Mouse (Mus musculus): ENCODE measurements at regions not wholly inside any gene's neighbourhood (a gene's known extent, or its start where the extent isn't known, plus 50 kb on each side); places are given as distances from the start of the nearest gene placed in this dataset.
"Not testable (repeated sequence)": the region's sequence is repeated elsewhere in the genome, so short reads cannot be mapped to it uniquely, and the experiment has no call there.

GRCm38 (mm10) chr6:24384193-24384888 is 130.5 kb downstream of the Iqub start:
- no peak for DNase-seq (ENCODE audit: low spot score in 2 of 2)

- no peak for DNase-seq (ENCODE audit: low spot score in 2 of 2)
Observed at GRCm38 (mm10) chr6:24379859-24380258, 135.0 kb downstream of the Iqub start.

DNA sequence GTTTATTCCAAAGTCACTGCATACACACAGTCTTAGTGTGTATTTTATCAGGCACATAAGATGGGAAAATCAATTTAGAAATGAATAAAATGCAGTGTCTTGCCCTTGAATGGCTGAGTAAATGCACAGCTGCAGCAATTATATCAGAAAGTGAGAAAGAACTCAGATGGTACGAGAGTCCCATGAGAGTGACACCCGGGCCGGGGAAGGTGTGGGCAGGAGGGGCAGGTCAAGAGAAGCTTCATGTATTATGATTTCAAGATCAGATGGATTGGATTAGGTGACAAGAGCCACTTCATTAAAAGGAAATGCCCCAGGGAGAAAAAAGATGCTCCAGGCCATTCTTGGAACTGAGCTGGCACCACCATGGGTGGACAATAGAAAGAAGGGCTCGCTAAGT is 138.1 kb downstream of the Iqub start:
- DNase-seq (ENCODE audit: low spot score in 2 of 2), result no peak

- DNase-seq (ENCODE audit: low spot score in 2 of 2), result no peak
Observed at GRCm38 (mm10) chr6:24373161-24373560, 141.7 kb downstream of the Iqub start.

GRCm38 (mm10) chr6:24371680-24372079 is 143.2 kb downstream of the Iqub start:
- DNase-seq (ENCODE audit: low spot score in 2 of 2), result no peak

DNA sequence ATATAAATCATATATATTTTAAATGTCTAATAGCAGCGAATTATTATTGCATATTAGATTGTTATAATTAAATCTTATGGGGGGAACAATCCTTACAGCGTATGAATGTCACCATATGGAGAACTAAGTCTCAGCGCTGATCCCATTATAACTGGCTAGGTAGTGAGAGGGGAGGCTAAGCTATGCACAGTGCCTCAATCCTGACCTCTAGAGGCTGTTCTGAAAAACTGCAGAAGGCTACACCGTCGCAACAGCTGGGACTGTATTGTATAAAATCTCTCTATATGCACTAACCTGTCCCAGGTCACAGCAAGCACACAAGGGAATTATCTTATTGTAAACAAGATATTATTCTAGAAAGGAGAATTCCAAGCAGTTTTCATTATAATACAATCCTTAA is 164.0 kb downstream of the Iqub start:
- DNase-seq (ENCODE audit: low spot score in 2 of 2), result no peak

DNA sequence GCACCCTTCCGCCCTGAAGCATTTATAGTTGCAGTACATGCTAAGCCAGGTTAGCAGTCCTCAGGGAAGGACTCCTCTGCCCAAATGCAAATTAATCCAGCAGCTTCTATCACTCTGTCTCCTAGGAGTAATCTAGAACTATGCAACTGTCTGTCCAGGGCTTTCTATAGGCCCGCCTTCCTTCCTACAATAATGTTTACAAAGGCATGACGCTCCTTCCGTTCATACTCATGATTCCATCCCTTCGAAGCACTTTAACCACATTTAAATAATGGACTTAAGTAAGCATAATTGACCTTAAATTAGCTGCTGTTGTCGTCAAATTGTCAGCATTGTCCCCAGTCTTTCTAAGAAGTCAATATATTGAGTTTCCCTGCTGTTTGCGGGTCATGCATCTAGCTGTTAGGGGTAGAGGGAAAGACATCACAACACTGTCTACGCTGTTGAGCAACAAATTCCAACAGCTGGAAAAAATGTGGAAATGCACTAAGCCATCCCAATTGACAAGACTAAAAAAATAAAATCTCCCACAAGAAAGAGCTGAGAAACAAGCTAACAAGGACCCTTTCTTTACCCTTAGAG is 166.3 kb downstream of the Iqub start:
- no peak for DNase-seq (ENCODE audit: low spot score in 2 of 2)

- peak in 1 of 2 experiments; percentile 13 for DNase-seq (ENCODE audit: low spot score in 2 of 2)
Observed at GRCm38 (mm10) chr6:24347745-24348480, 167.0 kb downstream of the Iqub start.

- no peak for DNase-seq (ENCODE audit: low spot score in 2 of 2)
Observed at GRCm38 (mm10) chr6:24342471-24342870, 172.4 kb downstream of the Iqub start.

DNA sequence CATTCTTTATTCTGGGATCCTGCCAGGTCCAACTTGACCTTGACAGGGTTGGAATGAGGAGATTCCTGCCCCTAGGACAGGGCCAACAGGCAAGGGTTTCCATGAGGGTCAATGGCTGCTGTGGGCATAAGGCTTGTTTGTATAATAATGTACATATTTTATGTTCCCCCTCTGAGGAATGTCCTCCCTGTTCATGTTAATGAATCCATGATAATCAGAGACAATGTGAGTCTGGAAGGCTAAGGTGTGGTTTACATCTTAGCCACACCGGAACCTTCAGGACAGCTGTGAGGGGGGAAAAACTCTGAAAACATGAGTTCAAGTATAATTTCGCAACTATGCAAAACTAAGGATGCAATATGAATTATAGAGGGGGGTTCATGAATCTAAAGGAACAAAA is 172.8 kb downstream of the Iqub start:
- DNase-seq (ENCODE audit: low spot score in 2 of 2), result no peak

- DNase-seq (ENCODE audit: low spot score in 2 of 2), result not testable (repeated sequence)
Observed at GRCm38 (mm10) chr6:24340107-24340506, 172.2 kb upstream of the Slc13a1 start.

DNA sequence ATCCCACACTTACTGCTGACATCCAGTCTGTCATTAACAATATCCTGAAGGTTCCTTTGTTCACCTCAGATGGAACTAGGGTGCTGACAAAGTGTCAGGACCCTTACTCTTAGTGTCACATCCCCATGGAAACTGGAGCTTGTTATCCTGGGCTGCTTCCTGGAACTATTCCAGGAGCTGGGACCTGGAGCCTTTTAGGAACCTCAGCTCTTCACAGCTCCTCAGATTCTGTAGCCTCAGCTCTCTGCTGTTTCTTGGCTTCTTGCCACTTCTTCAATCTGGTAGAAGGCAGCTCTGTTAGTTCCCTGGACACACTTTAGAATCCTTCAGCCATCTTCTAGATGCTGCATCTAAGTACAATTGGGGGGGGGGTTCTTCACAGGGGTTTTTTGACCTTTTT is 157.3 kb upstream of the Slc13a1 start:
- DNase-seq (ENCODE audit: low spot score in 2 of 2), result no peak

GRCm38 (mm10) chr6:24324718-24325117 is 156.8 kb upstream of the Slc13a1 start:
- no peak for DNase-seq (ENCODE audit: low spot score in 2 of 2)

- DNase-seq (ENCODE audit: low spot score in 2 of 2), result no peak
Observed at GRCm38 (mm10) chr6:24322371-24322770, 154.5 kb upstream of the Slc13a1 start.

- DNase-seq (ENCODE audit: low spot score in 2 of 2), result no peak
Observed at GRCm38 (mm10) chr6:24318862-24319261, 151.0 kb upstream of the Slc13a1 start.

- no peak for DNase-seq (ENCODE audit: low spot score in 2 of 2)
Observed at GRCm38 (mm10) chr6:24310675-24311074, 142.8 kb upstream of the Slc13a1 start.

DNA sequence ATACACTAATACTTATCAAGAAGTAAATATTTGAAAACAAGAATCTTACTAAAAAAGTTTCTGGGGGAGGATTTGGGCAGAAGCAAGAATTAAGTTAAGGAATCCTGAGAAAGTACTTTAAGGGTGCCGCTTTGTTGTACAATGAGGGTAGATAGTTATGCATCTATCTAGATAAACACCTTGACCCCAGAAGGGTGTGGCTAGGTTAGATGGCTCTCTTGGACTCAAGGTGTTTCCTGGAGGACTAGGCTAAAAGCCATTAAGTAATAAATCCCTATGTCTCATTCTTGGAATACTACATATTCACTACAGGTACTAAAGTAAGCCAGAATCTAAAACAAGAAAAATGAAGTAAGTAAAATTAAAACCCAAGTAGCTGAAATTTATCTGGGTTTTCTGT is 141.9 kb upstream of the Slc13a1 start:
- DNase-seq (ENCODE audit: low spot score in 2 of 2), result no peak

DNA sequence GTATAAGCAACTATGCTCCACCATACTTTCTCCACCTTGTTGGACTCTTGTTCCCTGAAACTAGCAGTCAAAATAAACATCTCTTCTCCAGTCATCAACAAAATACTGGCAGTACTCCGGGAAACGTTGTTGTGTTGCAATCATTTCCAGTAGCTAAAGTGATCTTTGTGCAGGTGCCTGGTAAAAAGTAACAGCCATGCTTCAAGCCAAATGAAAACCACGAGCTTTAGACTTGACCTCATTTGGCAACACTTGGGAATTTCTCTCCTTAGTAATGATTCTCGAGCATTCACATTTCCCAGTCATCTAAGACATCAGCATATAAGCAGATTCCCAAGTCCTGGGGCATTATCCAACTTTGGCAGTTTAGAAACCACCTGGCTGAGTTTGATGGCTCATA is 133.8 kb upstream of the Slc13a1 start:
- DNase-seq (ENCODE audit: low spot score in 2 of 2), result no peak

- no peak for DNase-seq (ENCODE audit: low spot score in 2 of 2)
Observed at GRCm38 (mm10) chr6:24301146-24301545, 133.3 kb upstream of the Slc13a1 start.

DNA sequence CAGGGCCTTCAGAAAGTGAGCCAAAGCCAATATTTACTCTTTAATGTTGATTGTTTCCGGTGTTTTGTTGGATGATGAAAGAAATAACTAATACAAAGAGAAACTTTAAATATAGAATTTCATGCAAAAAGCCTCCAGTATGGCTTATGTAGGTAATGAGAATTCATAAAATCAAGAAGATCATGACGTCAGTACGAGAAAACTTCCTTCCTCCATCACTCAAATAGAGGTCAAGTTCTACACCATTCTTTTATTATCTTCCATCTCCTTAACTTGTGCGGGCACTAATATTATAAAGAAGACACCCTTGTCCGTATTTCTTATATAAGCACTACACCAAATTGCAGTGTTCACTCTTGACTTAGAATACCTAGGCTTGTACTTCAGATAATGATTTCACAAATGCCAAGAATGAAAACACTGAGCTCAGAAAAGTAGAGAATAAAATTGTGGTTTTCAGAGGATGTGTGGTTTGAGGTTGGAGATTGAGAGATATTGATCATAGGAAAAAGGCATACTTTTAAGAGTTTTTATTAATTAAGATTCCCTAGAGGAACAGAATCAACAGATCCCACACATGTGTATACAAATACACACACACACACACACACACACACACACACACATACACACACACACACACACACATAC is 130.8 kb upstream of the Slc13a1 start:
- DNase-seq (ENCODE audit: low spot score in 2 of 2), result no peak

GRCm38 (mm10) chr6:24288757-24289156 is 120.9 kb upstream of the Slc13a1 start:
- not testable (repeated sequence) for DNase-seq (ENCODE audit: low spot score in 2 of 2)

- DNase-seq (ENCODE audit: low spot score in 2 of 2), result no peak
Observed at GRCm38 (mm10) chr6:24272821-24273220, 104.9 kb upstream of the Slc13a1 start.

DNA sequence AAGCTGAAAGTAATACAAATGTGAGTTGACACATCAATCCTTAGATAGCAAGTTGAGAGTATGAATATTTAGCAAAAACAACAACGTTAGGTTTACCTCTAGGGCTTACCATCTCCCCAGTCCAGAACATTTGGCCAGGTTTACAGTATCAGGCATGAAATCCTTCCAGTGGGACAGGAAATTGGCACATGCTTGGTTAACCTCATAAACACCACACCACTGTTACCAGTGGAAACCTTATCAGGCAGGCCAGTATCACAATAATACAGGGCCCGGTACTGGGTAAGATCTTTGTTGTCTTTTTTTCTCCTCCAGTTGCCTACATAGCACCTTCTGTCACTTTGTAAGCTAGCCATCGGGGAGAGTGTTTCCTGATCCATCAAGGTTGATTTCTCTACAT is 101.7 kb upstream of the Slc13a1 start:
- DNase-seq (ENCODE audit: low spot score in 2 of 2), result no peak

Data from spleen, postnatal 4 days (tissue).